Mouse (Mus musculus): ENCODE data around the gene Reps2. TPM values are rescaled to one million over a fixed set of nuclear protein-coding genes. Genes with fewer than 3 reads are reported as not detected.

The Reps2 gene
- polyA plus RNA-seq, 1 experiment from 2014 or later: 1.2 TPM

- Histone ChIP-seq H3K4me1 (no peaks in the 10 kb centered on the region), H3K27ac (no peak overlapping the region), H3K27me3 (replicated peaks) (no peaks in the 10 kb centered on the region), H3K4me3 (replicated peaks) (no peak overlapping the region), H3K9me3 (no peaks in the 10 kb centered on the region), H3K4me2 (no peak overlapping the region), H3K36me3 (no peaks in the 10 kb centered on the region), H3K9ac (no peak overlapping the region)
- 80% methylated on average over 1 of the region's 1 CpGs for WGBS
- no peak for ATAC-seq (ENCODE audit: insufficient read depth, low FRiP score, low read depth)
Measured at GRCm38 (mm10) chrX:162456445-162456844, 187.0 kb downstream of the Reps2 start.

GRCm38 (mm10) chrX:162455364-162455763 lies 188.1 kb downstream of the Reps2 start:
- H3K4me1 ChIP-seq: no peaks in the 10 kb centered on the region
- WGBS: 70% methylated on average over 1 of the region's 1 CpGs
- no peak for ATAC-seq (ENCODE audit: insufficient read depth, low FRiP score, low read depth)

GRCm38 (mm10) chrX:162453821-162454402 lies 189.5 kb downstream of the Reps2 start:
- Histone ChIP-seq H3K4me3 (replicated peaks) (no peak overlapping the region), H3K9me3 (no peaks in the 10 kb centered on the region), H3K36me3 (no peaks in the 10 kb centered on the region), H3K27ac (no peak overlapping the region), H3K4me2 (no peak overlapping the region), H3K27me3 (replicated peaks) (no peaks in the 10 kb centered on the region), H3K4me1 (no peaks in the 10 kb centered on the region), H3K9ac (no peak overlapping the region)
- 63% methylated on average over 7 of the region's 7 CpGs for WGBS
- no peak for ATAC-seq (ENCODE audit: insufficient read depth, low FRiP score, low read depth)

More at GRCm38 (mm10) chrX:162455364-162455763, 188.1 kb downstream of the Reps2 start:
- Histone ChIP-seq H3K9me3 (no peaks in the 10 kb centered on the region), H3K36me3 (no peaks in the 10 kb centered on the region), H3K27ac (no peak overlapping the region), H3K4me3 (replicated peaks) (no peak overlapping the region), H3K4me2 (no peak overlapping the region), H3K27me3 (replicated peaks) (no peaks in the 10 kb centered on the region), H3K9ac (no peak overlapping the region)

- Histone ChIP-seq H3K4me3 (replicated peaks) (no peak overlapping the region), H3K4me2 (no peak overlapping the region), H3K9me3 (no peaks in the 10 kb centered on the region), H3K36me3 (no peaks in the 10 kb centered on the region), H3K9ac (no peak overlapping the region), H3K27me3 (replicated peaks) (no peaks in the 10 kb centered on the region), H3K4me1 (no peaks in the 10 kb centered on the region), H3K27ac (no peak overlapping the region)
- ATAC-seq (ENCODE audit: insufficient read depth, low FRiP score, low read depth): no peak
Measured at GRCm38 (mm10) chrX:162452642-162453041, 190.8 kb downstream of the Reps2 start.

- Histone ChIP-seq H3K4me3 (replicated peaks) (no peak overlapping the region), H3K9me3 (no peaks in the 10 kb centered on the region), H3K36me3 (no peaks in the 10 kb centered on the region), H3K27me3 (replicated peaks) (no peaks in the 10 kb centered on the region), H3K4me1 (no peaks in the 10 kb centered on the region), H3K9ac (no peak overlapping the region), H3K4me2 (no peak overlapping the region), H3K27ac (no peak overlapping the region)
- ATAC-seq (ENCODE audit: insufficient read depth, low FRiP score, low read depth): no peak
- 70% methylated on average over 6 of the region's 6 CpGs for WGBS
Measured at GRCm38 (mm10) chrX:162447974-162448373, 195.5 kb downstream of the Reps2 start.

- Histone ChIP-seq H3K9me3 (no peaks in the 10 kb centered on the region), H3K27ac (no peak overlapping the region), H3K9ac (no peak overlapping the region), H3K27me3 (replicated peaks) (no peaks in the 10 kb centered on the region), H3K4me1 (no peaks in the 10 kb centered on the region), H3K36me3 (no peaks in the 10 kb centered on the region), H3K4me2 (no peak overlapping the region), H3K4me3 (replicated peaks) (no peak overlapping the region)
- 86% methylated on average over 2 of the region's 2 CpGs for WGBS
- ATAC-seq (ENCODE audit: insufficient read depth, low FRiP score, low read depth): no peak
Measured at GRCm38 (mm10) chrX:162446678-162447318, 196.7 kb downstream of the Reps2 start.

GRCm38 (mm10) chrX:162443387-162443786 lies 200.1 kb downstream of the Reps2 start:
- Histone ChIP-seq H3K4me2 (no peak overlapping the region), H3K27ac (no peak overlapping the region), H3K4me1 (no peaks in the 10 kb centered on the region), H3K36me3 (no peaks in the 10 kb centered on the region), H3K9me3 (no peaks in the 10 kb centered on the region), H3K27me3 (replicated peaks) (no peaks in the 10 kb centered on the region), H3K4me3 (replicated peaks) (no peak overlapping the region), H3K9ac (no peak overlapping the region)
- ATAC-seq (ENCODE audit: insufficient read depth, low FRiP score, low read depth): no peak
- WGBS: 59% methylated on average over 1 of the region's 1 CpGs

- no peaks in the 10 kb centered on the region for H3K4me1 ChIP-seq
- no peaks in the 10 kb centered on the region for H3K9me3 ChIP-seq
- WGBS: 43% methylated on average over 1 of the region's 1 CpGs
- no peak overlapping the region for H3K9ac ChIP-seq
- H3K27me3 ChIP-seq (replicated peaks): no peaks in the 10 kb centered on the region
- H3K36me3 ChIP-seq: no peaks in the 10 kb centered on the region
- H3K4me3 ChIP-seq (replicated peaks): no peak overlapping the region
- no peak overlapping the region for H3K27ac ChIP-seq
- ATAC-seq (ENCODE audit: insufficient read depth, low FRiP score, low read depth): no peak
- H3K4me2 ChIP-seq: no peak overlapping the region
Measured at GRCm38 (mm10) chrX:162442970-162443369, 200.5 kb downstream of the Reps2 start.

GRCm38 (mm10) chrX:162432776-162433543 lies 210.5 kb downstream of the Reps2 start:
- no peak for ATAC-seq (ENCODE audit: insufficient read depth, low FRiP score, low read depth)
- H3K4me1 ChIP-seq: no peaks in the 10 kb centered on the region
- no peak overlapping the region for H3K9ac ChIP-seq
- H3K27ac ChIP-seq: no peak overlapping the region
- 72% methylated on average over 5 of the region's 5 CpGs for WGBS
- no peak overlapping the region for H3K4me3 ChIP-seq (replicated peaks)
- no peaks in the 10 kb centered on the region for H3K27me3 ChIP-seq (replicated peaks)
- no peaks in the 10 kb centered on the region for H3K36me3 ChIP-seq
- no peaks in the 10 kb centered on the region for H3K9me3 ChIP-seq
- no peak overlapping the region for H3K4me2 ChIP-seq

- H3K27me3 ChIP-seq (replicated peaks): no peaks in the 10 kb centered on the region
- no peak overlapping the region for H3K4me3 ChIP-seq (replicated peaks)
- H3K27ac ChIP-seq: no peak overlapping the region
- H3K9ac ChIP-seq: no peak overlapping the region
- H3K4me1 ChIP-seq: no peaks in the 10 kb centered on the region
- H3K9me3 ChIP-seq: no peaks in the 10 kb centered on the region
- H3K4me2 ChIP-seq: no peak overlapping the region
- no peak for ATAC-seq (ENCODE audit: insufficient read depth, low FRiP score, low read depth)
- no peaks in the 10 kb centered on the region for H3K36me3 ChIP-seq
- WGBS: 63% methylated on average over 2 of the region's 3 CpGs
Measured at GRCm38 (mm10) chrX:162427698-162428097, 215.8 kb downstream of the Reps2 start.

GRCm38 (mm10) chrX:162419431-162419830 lies 224.0 kb downstream of the Reps2 start:
- H3K27me3 ChIP-seq (replicated peaks): no peaks in the 10 kb centered on the region
- H3K36me3 ChIP-seq: no peaks in the 10 kb centered on the region
- no peak overlapping the region for H3K9ac ChIP-seq
- no peak for ATAC-seq (ENCODE audit: insufficient read depth, low FRiP score, low read depth)
- no peaks in the 10 kb centered on the region for H3K9me3 ChIP-seq
- H3K4me1 ChIP-seq: no peaks in the 10 kb centered on the region
- WGBS: 71% methylated on average over 3 of the region's 3 CpGs
- H3K4me3 ChIP-seq (replicated peaks): no peak overlapping the region
- no peak overlapping the region for H3K4me2 ChIP-seq
- H3K27ac ChIP-seq: no peak overlapping the region

- 86% methylated on average over 2 of the region's 2 CpGs for WGBS
- Histone ChIP-seq H3K36me3 (no peaks in the 10 kb centered on the region), H3K27me3 (replicated peaks) (no peaks in the 10 kb centered on the region), H3K4me3 (replicated peaks) (no peak overlapping the region), H3K4me2 (no peak overlapping the region), H3K4me1 (no peaks in the 10 kb centered on the region), H3K27ac (no peak overlapping the region), H3K9me3 (no peaks in the 10 kb centered on the region), H3K9ac (no peak overlapping the region)
- ATAC-seq (ENCODE audit: insufficient read depth, low FRiP score, low read depth): no peak
Measured at GRCm38 (mm10) chrX:162413124-162413523, 230.3 kb downstream of the Reps2 start.
